Mouse (Mus musculus) brain, embryonic 14.5 days (tissue): ENCODE measurements around the gene Sesn1. TPM values are rescaled to one million over a fixed set of nuclear protein-coding genes. Genes with fewer than 3 reads are reported as not detected.

ENCODE experiments used
- DNase-seq: peaks from one replicate; pipeline ENCODE4 v3.0.0-alpha.2; 2011; ENCODE audit warnings: low read depth
- CTCF ChIP-seq: fragments of 200-500 bp; IDR thresholded peaks from 2 replicates; pipeline ENCODE4 v1.5.1; 2012; ENCODE audit warnings: inconsistent platforms, mild to moderate bottlenecking, moderate library complexity, borderline replicate concordance; ENCODE audit not compliant: insufficient read depth, insufficient read length; ENCODE audit errors: extremely low read depth
- POLR2A ChIP-seq: fragments of 200-500 bp; IDR thresholded peaks from 2 replicates; pipeline ENCODE4 v1.6.1; 2012; ENCODE audit warnings: mild to moderate bottlenecking, inconsistent platforms, borderline replicate concordance; ENCODE audit not compliant: poor library complexity, insufficient read depth, insufficient read length, severe bottlenecking; ENCODE audit errors: extremely low read depth
- polyA plus RNA-seq: library from polyadenylated mRNA; depleted of rRNA; stranded (reverse); fragments of >200 nt; gene quantifications from 2 replicates; pipeline ENCODE4 v1.2.3, GENCODE M21; 2012

The Sesn1 gene
- polyA plus RNA-seq, 1 experiment = 32.2 TPM

DNA sequence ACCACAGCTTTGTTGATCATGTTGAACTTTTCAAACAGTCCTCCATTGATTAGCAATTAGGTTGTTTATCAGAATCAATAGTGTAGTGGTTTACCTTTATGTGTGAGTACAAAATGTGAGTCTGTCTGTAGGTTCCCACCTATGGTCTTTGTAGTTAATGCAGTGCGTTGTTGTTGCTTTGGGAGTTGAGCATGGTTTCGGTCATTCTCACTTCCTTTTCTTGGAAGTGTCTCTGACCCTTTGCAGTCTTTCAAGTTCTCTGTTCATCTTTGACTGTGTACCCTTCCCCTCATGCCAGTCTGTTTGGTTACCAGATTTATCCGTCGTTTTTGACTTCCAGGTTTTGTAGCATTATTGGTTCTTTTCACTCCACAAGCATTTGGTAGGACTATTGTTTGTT, 81.6 kb downstream of the Sesn1 start:
- TF ChIP-seq CTCF (no peak), POLR2A (no peak)

GRCm38 (mm10) chr10:41893433-41894411, 84.0 kb downstream of the Sesn1 start:
- TF ChIP-seq CTCF = no peak
- no peak for TF ChIP-seq POLR2A
- DNase-seq = no peak

More for the DNA sequence above, 81.6 kb downstream of the Sesn1 start:
- DNase-seq = no peak

GRCm38 (mm10) chr10:41896425-41896824, 86.7 kb downstream of the Sesn1 start:
- no peak for DNase-seq
- TF ChIP-seq POLR2A (no peak), CTCF (no peak)

GRCm38 (mm10) chr10:41896865-41897264, 87.1 kb downstream of the Sesn1 start:
- DNase-seq = no peak
- TF ChIP-seq POLR2A (no peak), CTCF (no peak)

GRCm38 (mm10) chr10:41901456-41901855, 91.7 kb downstream of the Sesn1 start:
- no peak for DNase-seq
- TF ChIP-seq POLR2A = no peak
- TF ChIP-seq CTCF = no peak

GRCm38 (mm10) chr10:41901864-41902263, 92.1 kb downstream of the Sesn1 start:
- TF ChIP-seq CTCF (no peak), POLR2A (no peak)
- no peak for DNase-seq

DNA sequence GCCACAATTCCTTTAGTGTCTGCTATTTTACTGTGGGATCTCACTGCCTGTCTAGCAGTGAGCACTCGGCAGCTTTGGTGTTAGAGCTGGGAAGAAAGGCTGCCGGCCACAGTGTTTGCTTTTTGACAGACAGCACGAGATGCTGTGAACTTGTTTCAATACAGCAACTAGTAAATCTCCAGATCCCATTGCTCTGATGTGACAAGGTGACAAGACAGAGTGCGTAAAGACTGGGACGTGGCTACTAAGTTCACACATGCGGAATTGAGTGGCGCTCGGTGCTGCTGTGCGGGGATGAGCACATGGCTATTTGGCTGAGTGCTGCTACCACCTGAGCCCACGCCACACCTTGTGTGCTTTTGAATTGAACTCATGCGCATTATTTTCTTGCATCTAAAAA, 97.7 kb downstream of the Sesn1 start:
- peak; percentile 76 for DNase-seq
- TF ChIP-seq POLR2A = no peak

DNA sequence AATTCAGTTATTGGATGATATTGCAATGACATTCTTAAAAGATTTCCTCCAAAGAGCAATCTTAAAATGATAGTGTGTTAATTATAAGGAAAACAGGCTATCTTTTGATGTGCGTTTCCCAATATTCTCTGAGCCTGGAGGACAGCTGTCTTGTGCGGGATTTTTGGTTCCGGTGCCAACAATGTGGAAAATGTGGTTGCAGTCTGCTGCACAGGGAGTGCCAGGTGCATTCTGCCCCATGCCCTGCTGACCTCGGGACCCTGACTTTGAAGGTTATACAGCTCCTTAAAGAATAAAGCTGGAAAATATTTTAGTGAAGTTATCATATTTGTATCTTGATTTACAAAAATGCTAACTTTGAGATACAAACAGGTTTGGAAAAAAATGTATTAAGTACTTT, 98.2 kb downstream of the Sesn1 start:
- DNase-seq = no peak
- TF ChIP-seq POLR2A = no peak
- no peak for TF ChIP-seq CTCF

DNA sequence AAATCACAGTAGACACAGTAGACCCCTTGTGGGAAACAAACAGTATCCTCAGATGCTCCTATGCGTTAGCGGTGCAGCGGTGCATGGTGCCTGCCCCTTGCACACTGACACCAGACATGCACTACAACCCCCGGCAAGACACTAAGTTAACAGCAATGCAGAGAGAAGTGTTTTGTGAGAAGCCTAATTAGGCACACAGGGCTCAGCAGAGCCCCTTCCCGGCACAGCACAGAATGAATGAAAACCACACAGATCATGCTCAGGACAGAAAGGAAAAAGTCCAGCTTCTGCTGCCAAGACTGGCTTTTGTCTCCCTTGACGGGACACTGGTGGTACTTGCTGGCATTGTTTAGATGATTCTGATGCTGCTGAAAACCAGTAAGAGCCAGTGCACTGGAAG, 99.2 kb downstream of the Sesn1 start:
- no peak for TF ChIP-seq CTCF
- TF ChIP-seq POLR2A = no peak
- peak; percentile 79 for DNase-seq

DNA sequence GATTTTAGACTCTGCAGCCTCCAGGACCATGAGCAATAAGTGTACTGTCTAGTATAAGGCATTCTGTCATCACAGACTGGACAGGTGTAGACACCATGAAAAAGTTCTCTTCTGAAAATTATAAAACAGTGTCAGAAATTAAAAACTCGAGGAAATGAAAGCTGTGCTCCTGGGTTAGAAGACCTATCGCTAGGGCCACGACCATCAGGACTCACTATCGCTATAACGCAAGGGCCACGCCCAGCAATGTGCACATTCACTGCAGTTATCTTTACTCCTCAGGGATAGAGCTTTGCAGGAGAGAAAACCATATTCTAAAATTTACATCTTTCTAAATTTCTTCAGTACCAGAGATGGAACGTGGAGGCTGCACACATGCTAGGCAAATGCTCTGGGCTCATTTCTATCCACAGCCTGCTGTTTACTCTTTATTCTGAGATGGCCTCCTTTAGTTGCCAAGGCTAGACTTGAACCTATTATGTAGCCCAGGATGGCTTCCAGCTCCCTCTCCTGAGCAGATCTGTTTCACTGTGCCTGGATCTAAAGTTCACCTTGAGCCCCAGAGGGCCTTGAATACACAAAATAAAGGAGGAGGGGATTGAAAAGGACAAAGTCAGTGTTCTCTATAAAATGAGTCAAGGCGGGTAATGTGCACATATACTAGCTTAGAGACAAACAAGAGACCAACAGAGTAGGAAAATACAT, 102.7 kb downstream of the Sesn1 start:
- DNase-seq = no peak
- no peak for TF ChIP-seq CTCF
- no peak for TF ChIP-seq POLR2A

DNA sequence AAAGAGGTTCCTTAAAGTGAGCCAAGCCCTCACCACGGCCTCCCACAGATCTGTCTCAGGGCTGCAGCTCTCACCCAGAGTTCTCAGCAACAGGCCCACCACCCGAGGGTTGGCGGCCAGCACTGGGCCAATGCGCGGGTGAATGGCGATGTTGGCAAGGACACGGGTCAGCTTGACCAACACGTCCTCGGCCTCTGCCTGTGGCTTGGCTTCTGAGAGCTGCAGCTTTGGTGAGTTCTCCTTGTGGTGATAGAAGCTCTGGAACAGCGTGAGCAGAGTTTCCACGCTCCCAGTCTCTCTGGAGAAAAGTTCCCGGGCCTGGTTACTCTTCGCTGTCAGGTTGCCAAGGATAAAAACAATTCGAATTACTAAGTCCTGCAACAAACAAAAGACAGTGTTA, 117.0 kb downstream of the Sesn1 start:
- peak; percentile 36 for DNase-seq
- TF ChIP-seq CTCF = no peak
- no peak for TF ChIP-seq POLR2A
